Mouse (Mus musculus): ENCODE data around the gene Utp15. TPM values are rescaled to one million over a fixed set of nuclear protein-coding genes. Genes with fewer than 3 reads are reported as not detected.

Utp15 gene
- polyA plus RNA-seq (2014; fragmentation: Nextera tagmentation; extraction: Ambion mirVana) = 33.9 and 34.0 TPM in 2 replicates

DNA sequence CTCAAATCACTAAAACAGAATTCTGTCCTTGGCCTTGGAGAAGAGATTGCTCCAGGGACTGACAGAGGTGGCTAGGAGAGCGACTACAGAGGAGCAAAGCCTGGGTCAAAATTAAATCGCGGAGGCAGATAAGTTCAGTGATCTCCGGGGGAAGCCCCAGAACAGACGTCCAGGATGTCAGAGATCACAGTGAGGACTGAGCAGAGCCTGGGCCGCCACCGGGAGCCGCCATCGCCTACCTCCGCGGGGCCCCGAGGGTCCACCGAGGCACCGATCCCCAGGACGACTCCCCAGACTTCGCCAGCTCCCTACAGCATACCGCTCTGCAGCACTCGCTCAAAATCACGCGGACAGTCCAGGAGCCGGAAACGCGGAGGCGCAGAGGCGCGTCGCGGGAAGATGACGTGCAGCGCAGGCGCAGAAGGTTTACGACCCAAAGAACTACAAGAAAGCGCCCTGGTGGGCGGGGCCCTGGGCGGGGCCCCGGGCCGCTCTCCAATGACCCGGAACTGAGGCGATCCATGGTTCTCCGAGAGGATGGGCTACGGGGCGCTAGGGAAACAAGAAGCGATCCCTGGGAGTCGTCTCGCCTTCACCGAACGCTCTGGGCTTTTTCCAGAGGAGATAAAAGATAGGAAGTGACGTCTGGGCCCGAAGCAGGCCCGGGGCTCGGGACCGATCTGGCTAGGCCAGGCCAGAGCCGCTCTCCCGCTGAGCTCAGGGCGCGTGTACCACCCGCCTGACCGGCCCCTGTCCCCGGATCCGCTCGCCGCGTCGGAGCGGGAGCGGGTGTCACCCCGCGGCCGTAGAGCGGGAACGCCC is at the start of gene Utp15, which contains the start of gene Ankra2:
Utp15 (minus strand) TSS at position 406 of the 822 bp plus-strand sequence.
Ankra2 (plus strand) TSS at position 439 of the 822 bp plus-strand sequence.
- under 1% methylated on average over 71 of the region's 71 CpGs for WGBS
- Histone ChIP-seq H3K27ac (ENCODE audit: low read length) (peak within 1 kb of the TSS; percentile 89), H3K36me3 (ENCODE audit: control insufficient read depth, insufficient read depth, low read length) (peaks cover 22% of the 10 kb centered on the region), H3K9ac (replicated peaks; ENCODE audit: low read depth, low read length) (peak within 1 kb of the TSS; percentile 87), H3K4me3 (ENCODE audit: low read depth, low read length) (peak within 1 kb of the TSS; percentile 93), H3K9me3 (ENCODE audit: control insufficient read depth, low read depth, low read length) (no peaks in the 10 kb centered on the region), H3K27me3 (ENCODE audit: control insufficient read depth, insufficient read depth, low read length) (no peaks in the 10 kb centered on the region), H3K4me2 (replicated peaks; ENCODE audit: low read depth, low read length) (peak within 1 kb of the TSS; percentile 91), H3K4me1 (ENCODE audit: control insufficient read depth, insufficient read depth, low read length) (peaks cover 13% of the 10 kb centered on the region)
- peak; percentile 98 for ATAC-seq (ENCODE audit: insufficient number of reproducible peaks, insufficient read depth, low FRiP score, low read depth)

- Histone ChIP-seq H3K36me3 (ENCODE audit: control insufficient read depth, insufficient read depth, low read length) (peaks cover 44% of the 10 kb centered on the region), H3K4me2 (replicated peaks; ENCODE audit: low read depth, low read length) (no peak overlapping the region)
- ATAC-seq (ENCODE audit: insufficient number of reproducible peaks, insufficient read depth, low FRiP score, low read depth) = no peak
These were observed 48.8 kb upstream of the Utp15 start for GRCm38 (mm10) chr13:98311597-98311996.

DNA sequence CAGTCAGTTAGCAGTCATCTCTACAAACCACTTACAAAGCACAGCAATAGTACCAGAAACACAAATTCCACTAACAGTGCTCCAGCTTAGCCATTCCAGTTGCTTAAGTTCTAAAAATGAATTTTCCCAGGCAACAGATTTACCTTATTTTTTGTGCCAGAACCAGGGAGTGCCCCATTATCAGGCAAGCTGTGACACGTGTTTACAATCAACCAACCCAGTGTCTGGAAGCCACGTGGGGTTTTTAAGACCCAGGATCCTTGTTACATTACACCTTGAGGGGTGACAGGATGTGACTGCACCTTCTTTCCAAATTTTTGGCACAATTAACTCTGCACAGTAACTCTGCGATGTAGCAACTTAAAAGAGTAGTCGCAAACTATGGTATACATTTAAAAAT is 45.9 kb upstream of the Utp15 start:
- Histone ChIP-seq H3K4me1 (ENCODE audit: control insufficient read depth, insufficient read depth, low read length) (peaks cover 8% of the 10 kb centered on the region; the same call in 1 of the 2 replicates), H3K36me3 (ENCODE audit: control insufficient read depth, insufficient read depth, low read length) (peaks cover 44% of the 10 kb centered on the region), H3K4me3 (ENCODE audit: low read depth, low read length) (no peak overlapping the region), H3K4me2 (replicated peaks; ENCODE audit: low read depth, low read length) (no peak overlapping the region), H3K9ac (replicated peaks; ENCODE audit: low read depth, low read length) (no peak overlapping the region), H3K27me3 (ENCODE audit: control insufficient read depth, insufficient read depth, low read length) (no peaks in the 10 kb centered on the region), H3K9me3 (ENCODE audit: control insufficient read depth, low read depth, low read length) (no peaks in the 10 kb centered on the region), H3K27ac (ENCODE audit: low read length) (no peak overlapping the region)
- no peak for ATAC-seq (ENCODE audit: insufficient number of reproducible peaks, insufficient read depth, low FRiP score, low read depth)
- 79% methylated on average over 4 of the region's 4 CpGs for WGBS

More at GRCm38 (mm10) chr13:98311597-98311996, 48.8 kb upstream of the Utp15 start:
- H3K4me3 ChIP-seq (ENCODE audit: low read depth, low read length) = no peak overlapping the region
- peaks cover 16% of the 10 kb centered on the region; the same call in 1 of the 2 replicates for H3K4me1 ChIP-seq (ENCODE audit: control insufficient read depth, insufficient read depth, low read length)
- no peaks in the 10 kb centered on the region for H3K9me3 ChIP-seq (ENCODE audit: control insufficient read depth, low read depth, low read length)
- H3K9ac ChIP-seq (replicated peaks; ENCODE audit: low read depth, low read length) = no peak overlapping the region
- WGBS = 94% methylated on average over 5 of the region's 5 CpGs
- H3K27me3 ChIP-seq (ENCODE audit: control insufficient read depth, insufficient read depth, low read length) = no peaks in the 10 kb centered on the region
- H3K27ac ChIP-seq (ENCODE audit: low read length) = no peak overlapping the region

DNA sequence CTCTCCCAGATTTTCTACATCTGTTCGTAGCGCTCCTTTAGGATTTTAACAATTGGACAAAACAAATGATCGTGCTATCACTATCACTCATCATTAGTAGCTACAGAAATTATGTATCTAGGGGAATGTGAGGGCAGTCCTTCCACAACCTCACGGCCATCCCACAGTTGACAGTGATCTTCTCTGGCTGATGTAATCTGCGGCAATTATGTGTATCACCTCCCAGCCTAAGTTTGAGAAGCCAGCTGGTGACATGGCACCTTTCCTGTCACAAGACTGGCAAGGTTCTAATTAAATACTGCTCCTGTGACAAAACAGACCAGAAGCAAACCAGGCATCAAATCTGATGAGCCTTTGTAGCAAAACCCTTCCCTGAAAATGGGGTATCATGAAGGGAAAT is 45.2 kb upstream of the Utp15 start:
- Histone ChIP-seq H3K4me3 (ENCODE audit: low read depth, low read length) (no peak overlapping the region), H3K36me3 (ENCODE audit: control insufficient read depth, insufficient read depth, low read length) (peaks cover 44% of the 10 kb centered on the region), H3K27me3 (ENCODE audit: control insufficient read depth, insufficient read depth, low read length) (no peaks in the 10 kb centered on the region), H3K27ac (ENCODE audit: low read length) (no peak overlapping the region), H3K9ac (replicated peaks; ENCODE audit: low read depth, low read length) (no peak overlapping the region), H3K4me2 (replicated peaks; ENCODE audit: low read depth, low read length) (no peak overlapping the region), H3K4me1 (ENCODE audit: control insufficient read depth, insufficient read depth, low read length) (peaks cover 8% of the 10 kb centered on the region; the same call in 1 of the 2 replicates), H3K9me3 (ENCODE audit: control insufficient read depth, low read depth, low read length) (no peaks in the 10 kb centered on the region)
- no peak for ATAC-seq (ENCODE audit: insufficient number of reproducible peaks, insufficient read depth, low FRiP score, low read depth)
- WGBS = 69% methylated on average over 5 of the region's 5 CpGs

- H3K36me3 ChIP-seq (ENCODE audit: control insufficient read depth, insufficient read depth, low read length) = peaks cover 37% of the 10 kb centered on the region
- no peak overlapping the region for H3K4me3 ChIP-seq (ENCODE audit: low read depth, low read length)
- H3K27ac ChIP-seq (ENCODE audit: low read length) = no peak overlapping the region
- peaks cover 8% of the 10 kb centered on the region; the same call in 1 of the 2 replicates for H3K4me1 ChIP-seq (ENCODE audit: control insufficient read depth, insufficient read depth, low read length)
- H3K4me2 ChIP-seq (replicated peaks; ENCODE audit: low read depth, low read length) = no peak overlapping the region
- WGBS = 29% methylated on average over 14 of the region's 14 CpGs
- peak; percentile 14; the same call in 1 of the 2 replicates for ATAC-seq (ENCODE audit: insufficient number of reproducible peaks, insufficient read depth, low FRiP score, low read depth)
- H3K9me3 ChIP-seq (ENCODE audit: control insufficient read depth, low read depth, low read length) = no peaks in the 10 kb centered on the region
- H3K27me3 ChIP-seq (ENCODE audit: control insufficient read depth, insufficient read depth, low read length) = no peaks in the 10 kb centered on the region
- no peak overlapping the region for H3K9ac ChIP-seq (replicated peaks; ENCODE audit: low read depth, low read length)
These were observed 44.1 kb upstream of the Utp15 start for GRCm38 (mm10) chr13:98306852-98307475.

GRCm38 (mm10) chr13:98306393-98306792 is 43.6 kb upstream of the Utp15 start:
- H3K27ac ChIP-seq (ENCODE audit: low read length) = no peak overlapping the region
- ATAC-seq (ENCODE audit: insufficient number of reproducible peaks, insufficient read depth, low FRiP score, low read depth) = no peak
- H3K9ac ChIP-seq (replicated peaks; ENCODE audit: low read depth, low read length) = no peak overlapping the region
- no peaks in the 10 kb centered on the region for H3K27me3 ChIP-seq (ENCODE audit: control insufficient read depth, insufficient read depth, low read length)
- peaks cover 31% of the 10 kb centered on the region for H3K36me3 ChIP-seq (ENCODE audit: control insufficient read depth, insufficient read depth, low read length)
- no peak overlapping the region for H3K4me3 ChIP-seq (ENCODE audit: low read depth, low read length)
- no peaks in the 10 kb centered on the region for H3K9me3 ChIP-seq (ENCODE audit: control insufficient read depth, low read depth, low read length)
- H3K4me1 ChIP-seq (ENCODE audit: control insufficient read depth, insufficient read depth, low read length) = peaks cover 8% of the 10 kb centered on the region; the same call in 1 of the 2 replicates
- H3K4me2 ChIP-seq (replicated peaks; ENCODE audit: low read depth, low read length) = no peak overlapping the region
- WGBS = 36% methylated on average over 5 of the region's 5 CpGs

DNA sequence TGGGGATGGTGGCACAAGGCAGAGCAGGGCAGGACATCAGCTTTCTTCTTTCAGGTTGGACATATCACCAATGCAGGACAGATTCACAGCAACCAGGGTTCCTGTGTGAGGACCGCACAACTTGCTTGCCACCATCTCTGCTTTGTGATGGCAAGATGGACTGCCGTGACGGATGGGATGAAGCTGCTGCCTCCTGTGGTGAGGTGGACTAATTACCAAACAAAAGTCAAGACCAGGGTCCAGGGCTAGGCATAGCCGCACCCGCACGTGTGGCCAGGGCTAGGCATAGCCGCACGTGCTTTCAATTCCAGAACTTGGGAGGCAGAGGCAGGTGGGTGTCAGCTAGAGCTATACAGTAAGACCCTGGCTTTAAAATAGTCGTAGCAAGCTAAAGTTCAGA is 42.4 kb upstream of the Utp15 start:
- no peak overlapping the region for H3K27ac ChIP-seq (ENCODE audit: low read length)
- H3K9ac ChIP-seq (replicated peaks; ENCODE audit: low read depth, low read length) = no peak overlapping the region
- no peak overlapping the region for H3K4me2 ChIP-seq (replicated peaks; ENCODE audit: low read depth, low read length)
- no peak overlapping the region for H3K4me3 ChIP-seq (ENCODE audit: low read depth, low read length)
- no peaks in the 10 kb centered on the region for H3K27me3 ChIP-seq (ENCODE audit: control insufficient read depth, insufficient read depth, low read length)
- H3K36me3 ChIP-seq (ENCODE audit: control insufficient read depth, insufficient read depth, low read length) = peaks cover 20% of the 10 kb centered on the region
- 93% methylated on average over 9 of the region's 9 CpGs for WGBS
- no peaks in the 10 kb centered on the region for H3K9me3 ChIP-seq (ENCODE audit: control insufficient read depth, low read depth, low read length)
- ATAC-seq (ENCODE audit: insufficient number of reproducible peaks, insufficient read depth, low FRiP score, low read depth) = no peak
- peaks cover 8% of the 10 kb centered on the region; the same call in 1 of the 2 replicates for H3K4me1 ChIP-seq (ENCODE audit: control insufficient read depth, insufficient read depth, low read length)
